Mouse (Mus musculus): ENCODE measurements around the gene Nisch. TPM values are rescaled to one million over a fixed set of nuclear protein-coding genes. Genes with fewer than 3 reads are reported as not detected.

Nisch gene
- total RNA-seq, 1 experiment = 169 TPM

DNA sequence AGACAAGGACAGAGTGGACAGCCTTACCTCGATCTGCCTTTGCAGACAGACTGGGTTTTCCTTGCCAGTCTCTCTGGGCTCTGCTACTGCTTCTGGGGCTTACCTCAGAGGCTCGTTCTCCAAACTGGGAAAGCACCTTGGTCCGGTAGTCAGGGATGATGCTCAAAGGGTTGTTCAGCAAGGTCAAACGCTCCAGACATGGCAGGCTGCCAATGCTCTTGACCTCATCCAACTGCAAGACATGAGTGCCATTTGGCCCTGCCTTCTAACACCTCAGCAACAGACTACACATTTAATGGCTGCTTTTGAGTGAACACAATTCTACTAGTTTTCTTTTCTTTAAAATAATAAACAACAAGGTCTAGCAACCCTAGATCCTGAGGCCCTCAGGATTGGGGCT is 30.1 kb downstream of the Nisch start:
- TF ChIP-seq ZC3H11A (IDR thresholded peaks at IDR 0.05; ENCODE audit: borderline replicate concordance, low read depth, low read length) (no peak), MAFK (IDR thresholded peaks at IDR 0.05; ENCODE audit: insufficient read depth, low read depth, low read length) (no peak), ZNF384 (IDR thresholded peaks at IDR 0.05; ENCODE audit: low read depth, low read length) (no peak), CHD2 (IDR thresholded peaks at IDR 0.05; ENCODE audit: low read depth, low read length) (no peak), HCFC1 (IDR thresholded peaks at IDR 0.05; ENCODE audit: borderline replicate concordance, insufficient read depth, low read length) (no peak)
- H3K27ac ChIP-seq (ENCODE audit: insufficient read depth, low read depth, low read length, poor library complexity, severe bottlenecking) = no peak overlapping the region
- H3K9ac ChIP-seq (ENCODE audit: insufficient read depth, low read depth, low read length, poor library complexity, severe bottlenecking) = no peak overlapping the region
- H3K9me3 ChIP-seq (ENCODE audit: control insufficient read depth, insufficient read depth, low read depth, low read length) = no peaks in the 10 kb centered on the region
- H3K4me1 ChIP-seq (ENCODE audit: control insufficient read depth in 2 of 2, insufficient read depth in 2 of 2, low read length in 2 of 2, poor library complexity in 1 of 2) = no peaks in the 10 kb centered on the region
- peaks cover 81% of the 10 kb centered on the region for H3K36me3 ChIP-seq (ENCODE audit: control insufficient read depth, insufficient read depth, low read length, poor library complexity, severe bottlenecking)
- in situ Hi-C loops (cut with MboI; ENCODE audit: low sequenced_read_pairs in 2 of 2, unreplicated experiment in 2 of 2) = no loop called here
- no peak for DNase-seq (ENCODE audit: low read depth, low spot score)
- no peak overlapping the region for H3K4me3 ChIP-seq (ENCODE audit: insufficient read depth in 1 of 2, low read depth in 1 of 2, low read length in 2 of 2, poor library complexity in 1 of 2, severe bottlenecking in 1 of 2)

DNA sequence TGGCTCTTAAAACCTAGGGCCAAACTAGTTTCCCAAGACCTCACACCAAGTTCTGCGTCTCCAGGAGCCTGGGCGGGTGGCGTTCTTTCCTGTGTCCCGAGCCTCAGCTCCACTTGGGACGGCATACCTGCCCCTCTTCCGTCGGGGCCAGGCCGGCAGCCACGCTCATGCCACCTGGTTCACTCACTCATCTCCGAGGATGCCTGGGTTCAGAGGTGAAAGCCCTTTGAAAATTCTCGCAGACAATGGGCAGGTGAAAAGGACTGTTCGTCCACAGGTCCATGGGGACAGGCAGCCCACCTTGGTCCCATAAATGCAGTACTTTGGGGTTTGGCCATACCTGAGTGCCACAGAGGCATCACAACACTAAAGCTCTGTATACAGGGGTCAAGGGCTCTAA is 32.6 kb downstream of the Nisch start:
- no peaks in the 10 kb centered on the region for H3K9me3 ChIP-seq (ENCODE audit: control insufficient read depth, insufficient read depth, low read depth, low read length)
- H3K4me3 ChIP-seq (ENCODE audit: insufficient read depth in 1 of 2, low read depth in 1 of 2, low read length in 2 of 2, poor library complexity in 1 of 2, severe bottlenecking in 1 of 2) = no peak overlapping the region
- H3K36me3 ChIP-seq (ENCODE audit: control insufficient read depth, insufficient read depth, low read length, poor library complexity, severe bottlenecking) = peaks cover 78% of the 10 kb centered on the region
- no peak for TF ChIP-seq ZNF384 (IDR thresholded peaks at IDR 0.05; ENCODE audit: low read depth, low read length)
- no peak for TF ChIP-seq ZC3H11A (IDR thresholded peaks at IDR 0.05; ENCODE audit: borderline replicate concordance, low read depth, low read length)
- no peak overlapping the region for H3K27ac ChIP-seq (ENCODE audit: insufficient read depth, low read depth, low read length, poor library complexity, severe bottlenecking)
- H3K9ac ChIP-seq (ENCODE audit: insufficient read depth, low read depth, low read length, poor library complexity, severe bottlenecking) = no peak overlapping the region
- H3K4me1 ChIP-seq (ENCODE audit: control insufficient read depth in 2 of 2, insufficient read depth in 2 of 2, low read length in 2 of 2, poor library complexity in 1 of 2) = no peaks in the 10 kb centered on the region
- no peak for DNase-seq (ENCODE audit: low read depth, low spot score)
- in situ Hi-C loops (cut with MboI; ENCODE audit: low sequenced_read_pairs in 2 of 2, unreplicated experiment in 2 of 2) = no loop called here

DNA sequence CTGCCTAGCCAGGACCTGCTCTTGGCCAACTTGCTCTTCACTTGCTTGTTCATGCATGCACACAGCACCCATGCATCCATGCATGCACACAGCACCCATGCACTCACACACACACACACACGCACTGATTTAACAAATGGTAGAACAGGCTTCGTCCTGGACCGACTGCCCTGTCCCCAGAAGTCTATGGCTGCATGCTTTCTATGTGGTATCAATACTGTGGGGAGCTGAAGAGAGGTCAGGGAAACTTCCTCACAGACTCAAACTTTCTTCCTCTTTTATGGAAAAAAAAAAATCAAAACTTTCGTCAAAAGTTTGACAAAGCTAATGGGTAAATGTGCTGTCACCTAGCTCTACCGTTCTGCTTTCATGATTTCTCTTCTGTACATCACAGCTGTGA is 33.2 kb downstream of the Nisch start:
- no peak overlapping the region for H3K9ac ChIP-seq (ENCODE audit: insufficient read depth, low read depth, low read length, poor library complexity, severe bottlenecking)
- H3K36me3 ChIP-seq (ENCODE audit: control insufficient read depth, insufficient read depth, low read length, poor library complexity, severe bottlenecking) = peaks cover 73% of the 10 kb centered on the region
- H3K4me1 ChIP-seq (ENCODE audit: control insufficient read depth in 2 of 2, insufficient read depth in 2 of 2, low read length in 2 of 2, poor library complexity in 1 of 2) = no peaks in the 10 kb centered on the region
- no peak overlapping the region for H3K4me3 ChIP-seq (ENCODE audit: insufficient read depth in 1 of 2, low read depth in 1 of 2, low read length in 2 of 2, poor library complexity in 1 of 2, severe bottlenecking in 1 of 2)
- no peak for TF ChIP-seq ZC3H11A (IDR thresholded peaks at IDR 0.05; ENCODE audit: borderline replicate concordance, low read depth, low read length)
- no peak for TF ChIP-seq CHD2 (IDR thresholded peaks at IDR 0.05; ENCODE audit: low read depth, low read length)
- no peak for TF ChIP-seq MAFK (IDR thresholded peaks at IDR 0.05; ENCODE audit: insufficient read depth, low read depth, low read length)
- TF ChIP-seq ZNF384 (IDR thresholded peaks at IDR 0.05; ENCODE audit: low read depth, low read length) = no peak
- no peak for TF ChIP-seq HCFC1 (IDR thresholded peaks at IDR 0.05; ENCODE audit: borderline replicate concordance, insufficient read depth, low read length)
- H3K27ac ChIP-seq (ENCODE audit: insufficient read depth, low read depth, low read length, poor library complexity, severe bottlenecking) = no peak overlapping the region
- no peak for DNase-seq (ENCODE audit: low read depth, low spot score)
- H3K9me3 ChIP-seq (ENCODE audit: control insufficient read depth, insufficient read depth, low read depth, low read length) = no peaks in the 10 kb centered on the region
- in situ Hi-C loops (cut with MboI; ENCODE audit: low sequenced_read_pairs in 2 of 2, unreplicated experiment in 2 of 2) = no loop called here

DNA sequence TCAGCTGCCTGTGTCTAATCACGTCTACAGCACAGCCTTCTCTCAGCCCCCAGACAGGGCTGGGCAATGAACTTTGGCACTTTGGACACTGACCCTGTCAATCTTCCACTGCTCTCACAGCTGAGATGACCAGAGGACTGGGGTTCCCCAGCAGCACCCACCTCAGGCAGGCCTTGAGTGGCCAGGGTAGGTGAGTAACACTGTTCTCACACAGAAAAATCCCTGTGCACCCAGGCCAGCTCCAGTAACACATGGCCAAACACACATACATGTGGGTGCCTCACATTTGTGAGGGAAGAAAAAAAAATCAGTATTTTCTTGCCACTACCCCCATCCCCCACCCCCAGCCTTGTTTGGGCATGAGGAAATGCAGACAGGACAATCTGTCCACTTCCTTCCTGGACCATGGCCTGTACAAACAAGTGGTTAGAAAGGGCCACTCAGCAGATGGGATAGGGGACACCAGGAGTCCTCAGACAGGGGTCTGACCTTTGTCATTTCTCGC is 33.9 kb downstream of the Nisch start:
- in situ Hi-C loops (cut with MboI; ENCODE audit: low sequenced_read_pairs in 2 of 2, unreplicated experiment in 2 of 2) = no loop called here
- Histone ChIP-seq H3K9ac (ENCODE audit: insufficient read depth, low read depth, low read length, poor library complexity, severe bottlenecking) (no peak overlapping the region; the same call in 1 of the 2 replicates), H3K4me1 (ENCODE audit: control insufficient read depth in 2 of 2, insufficient read depth in 2 of 2, low read length in 2 of 2, poor library complexity in 1 of 2) (no peaks in the 10 kb centered on the region), H3K4me3 (ENCODE audit: insufficient read depth in 1 of 2, low read depth in 1 of 2, low read length in 2 of 2, poor library complexity in 1 of 2, severe bottlenecking in 1 of 2) (no peak overlapping the region), H3K27ac (ENCODE audit: insufficient read depth, low read depth, low read length, poor library complexity, severe bottlenecking) (no peak overlapping the region), H3K36me3 (ENCODE audit: control insufficient read depth, insufficient read depth, low read length, poor library complexity, severe bottlenecking) (peaks cover 72% of the 10 kb centered on the region), H3K9me3 (ENCODE audit: control insufficient read depth, insufficient read depth, low read depth, low read length) (no peaks in the 10 kb centered on the region)
- DNase-seq (ENCODE audit: low read depth, low spot score) = no peak
- no peak for TF ChIP-seq ZC3H11A (IDR thresholded peaks at IDR 0.05; ENCODE audit: borderline replicate concordance, low read depth, low read length)
- TF ChIP-seq ZNF384 (IDR thresholded peaks at IDR 0.05; ENCODE audit: low read depth, low read length) = no peak
- no peak for TF ChIP-seq MAFK (IDR thresholded peaks at IDR 0.05; ENCODE audit: insufficient read depth, low read depth, low read length)
- TF ChIP-seq CHD2 (IDR thresholded peaks at IDR 0.05; ENCODE audit: low read depth, low read length) = no peak
- TF ChIP-seq HCFC1 (IDR thresholded peaks at IDR 0.05; ENCODE audit: borderline replicate concordance, insufficient read depth, low read length) = no peak

DNA sequence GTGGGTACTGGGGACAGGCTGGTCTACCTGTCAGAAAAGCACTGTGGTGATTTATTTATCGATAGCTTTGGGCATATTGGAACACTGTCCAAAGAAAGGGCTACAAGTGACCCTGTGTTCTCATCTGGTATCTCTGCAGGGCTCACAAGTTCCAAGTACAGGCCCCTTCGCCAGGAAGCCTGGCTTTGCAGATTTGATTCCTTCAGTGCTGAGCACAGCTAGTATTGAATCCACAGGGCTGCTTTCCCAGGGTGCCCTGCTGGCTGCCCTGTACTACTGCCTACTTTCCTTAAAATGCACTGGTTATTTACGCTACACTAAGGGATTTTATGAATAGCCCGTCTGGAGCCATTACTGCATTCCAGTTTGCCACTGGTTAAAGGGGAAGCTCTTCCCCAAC is 35.2 kb downstream of the Nisch start:
- H3K36me3 ChIP-seq (ENCODE audit: control insufficient read depth, insufficient read depth, low read length, poor library complexity, severe bottlenecking) = peaks cover 74% of the 10 kb centered on the region
- H3K9ac ChIP-seq (ENCODE audit: insufficient read depth, low read depth, low read length, poor library complexity, severe bottlenecking) = no peak overlapping the region
- H3K4me3 ChIP-seq (ENCODE audit: insufficient read depth in 1 of 2, low read depth in 1 of 2, low read length in 2 of 2, poor library complexity in 1 of 2, severe bottlenecking in 1 of 2) = no peak overlapping the region
- H3K9me3 ChIP-seq (ENCODE audit: control insufficient read depth, insufficient read depth, low read depth, low read length) = no peaks in the 10 kb centered on the region
- no peak overlapping the region for H3K27ac ChIP-seq (ENCODE audit: insufficient read depth, low read depth, low read length, poor library complexity, severe bottlenecking)
- no peak for TF ChIP-seq CHD2 (IDR thresholded peaks at IDR 0.05; ENCODE audit: low read depth, low read length)
- TF ChIP-seq HCFC1 (IDR thresholded peaks at IDR 0.05; ENCODE audit: borderline replicate concordance, insufficient read depth, low read length) = no peak
- TF ChIP-seq ZC3H11A (IDR thresholded peaks at IDR 0.05; ENCODE audit: borderline replicate concordance, low read depth, low read length) = no peak
- no peak for TF ChIP-seq MAFK (IDR thresholded peaks at IDR 0.05; ENCODE audit: insufficient read depth, low read depth, low read length)
- TF ChIP-seq ZNF384 (IDR thresholded peaks at IDR 0.05; ENCODE audit: low read depth, low read length) = no peak
- no peak for DNase-seq (ENCODE audit: low read depth, low spot score)
- peaks cover 0 to 10% of the 10 kb centered on the region in 2 experiments; a peak in 1 of 4 replicates for H3K4me1 ChIP-seq (ENCODE audit: control insufficient read depth in 2 of 2, insufficient read depth in 2 of 2, low read length in 2 of 2, poor library complexity in 1 of 2)
- in situ Hi-C loops (cut with MboI; ENCODE audit: low sequenced_read_pairs in 2 of 2, unreplicated experiment in 2 of 2) = no loop called here

All from ES-E14 (cell line).